Mouse (Mus musculus): ENCODE measurements around the gene Hnrnpa3.

Gene Hnrnpa3

GRCm38 (mm10) chr2:75695676-75696350 lies 36.8 kb downstream of the Hnrnpa3 start:
- in situ Hi-C loops (cut with MboI; ENCODE audit: low pct_unique_long_range_greater_than_20kb in 1 of 2, low sequenced_read_pairs in 2 of 2, unreplicated experiment in 1 of 2): no loop called here

GRCm38 (mm10) chr2:75696371-75696770 lies 37.3 kb downstream of the Hnrnpa3 start:
- in situ Hi-C loops (cut with MboI; ENCODE audit: low pct_unique_long_range_greater_than_20kb in 1 of 2, low sequenced_read_pairs in 2 of 2, unreplicated experiment in 1 of 2): no loop called here

GRCm38 (mm10) chr2:75697222-75697621 lies 38.2 kb downstream of the Hnrnpa3 start:
- in situ Hi-C loops (cut with MboI; ENCODE audit: low pct_unique_long_range_greater_than_20kb in 1 of 2, low sequenced_read_pairs in 2 of 2, unreplicated experiment in 1 of 2): no loop called here

GRCm38 (mm10) chr2:75698007-75698406 lies 38.9 kb downstream of the Hnrnpa3 start:
- in situ Hi-C loops (cut with MboI; ENCODE audit: low pct_unique_long_range_greater_than_20kb in 1 of 2, low sequenced_read_pairs in 2 of 2, unreplicated experiment in 1 of 2): no loop called here

- in situ Hi-C loops (cut with MboI; ENCODE audit: low pct_unique_long_range_greater_than_20kb in 1 of 2, low sequenced_read_pairs in 2 of 2, unreplicated experiment in 1 of 2): no loop called here
Measured at GRCm38 (mm10) chr2:75698874-75699273, 39.8 kb downstream of the Hnrnpa3 start.

- in situ Hi-C loops (cut with MboI; ENCODE audit: low pct_unique_long_range_greater_than_20kb in 1 of 2, low sequenced_read_pairs in 2 of 2, unreplicated experiment in 1 of 2): no loop called here
Measured at GRCm38 (mm10) chr2:75700543-75700942, 41.5 kb downstream of the Hnrnpa3 start.

GRCm38 (mm10) chr2:75701207-75701606 lies 42.1 kb downstream of the Hnrnpa3 start:
- in situ Hi-C loops (cut with MboI; ENCODE audit: low pct_unique_long_range_greater_than_20kb in 1 of 2, low sequenced_read_pairs in 2 of 2, unreplicated experiment in 1 of 2): no loop called here

GRCm38 (mm10) chr2:75701822-75702587 lies 42.9 kb downstream of the Hnrnpa3 start:
- in situ Hi-C loops (cut with MboI; ENCODE audit: low pct_unique_long_range_greater_than_20kb in 1 of 2, low sequenced_read_pairs in 2 of 2, unreplicated experiment in 1 of 2): no loop called here

GRCm38 (mm10) chr2:75702588-75702976 lies 43.5 kb downstream of the Hnrnpa3 start:
- in situ Hi-C loops (cut with MboI; ENCODE audit: low pct_unique_long_range_greater_than_20kb in 1 of 2, low sequenced_read_pairs in 2 of 2, unreplicated experiment in 1 of 2): no loop called here

GRCm38 (mm10) chr2:75703375-75704181 lies 44.5 kb downstream of the Hnrnpa3 start:
- in situ Hi-C loops (cut with MboI; ENCODE audit: low pct_unique_long_range_greater_than_20kb in 1 of 2, low sequenced_read_pairs in 2 of 2, unreplicated experiment in 1 of 2): no loop called here

- in situ Hi-C loops (cut with MboI; ENCODE audit: low pct_unique_long_range_greater_than_20kb in 1 of 2, low sequenced_read_pairs in 2 of 2, unreplicated experiment in 1 of 2): no loop called here
Measured at GRCm38 (mm10) chr2:75704234-75705161, 45.4 kb downstream of the Hnrnpa3 start, which contains the start of gene Nfe2l2. Gene Nfe2l2 (minus strand): TSS chr2:75704641.

GRCm38 (mm10) chr2:75705162-75705752 lies 46.2 kb downstream of the Hnrnpa3 start:
- in situ Hi-C loops (cut with MboI; ENCODE audit: low pct_unique_long_range_greater_than_20kb in 1 of 2, low sequenced_read_pairs in 2 of 2, unreplicated experiment in 1 of 2): no loop called here

GRCm38 (mm10) chr2:75706435-75706834 lies 47.4 kb downstream of the Hnrnpa3 start:
- in situ Hi-C loops (cut with MboI; ENCODE audit: low pct_unique_long_range_greater_than_20kb in 1 of 2, low sequenced_read_pairs in 2 of 2, unreplicated experiment in 1 of 2): no loop called here

- in situ Hi-C loops (cut with MboI; ENCODE audit: low pct_unique_long_range_greater_than_20kb in 1 of 2, low sequenced_read_pairs in 2 of 2, unreplicated experiment in 1 of 2): no loop called here
Measured at GRCm38 (mm10) chr2:75707420-75707819, 48.4 kb downstream of the Hnrnpa3 start.

GRCm38 (mm10) chr2:75713083-75713482 lies 54.0 kb downstream of the Hnrnpa3 start:
- in situ Hi-C loops (cut with MboI; ENCODE audit: low pct_unique_long_range_greater_than_20kb in 1 of 2, low sequenced_read_pairs in 2 of 2, unreplicated experiment in 1 of 2): no loop called here

GRCm38 (mm10) chr2:75714766-75715165 lies 55.7 kb downstream of the Hnrnpa3 start:
- in situ Hi-C loops (cut with MboI; ENCODE audit: low pct_unique_long_range_greater_than_20kb in 1 of 2, low sequenced_read_pairs in 2 of 2, unreplicated experiment in 1 of 2): no loop called here

GRCm38 (mm10) chr2:75716046-75717016 lies 57.3 kb downstream of the Hnrnpa3 start:
- in situ Hi-C loops (cut with MboI; ENCODE audit: low pct_unique_long_range_greater_than_20kb in 1 of 2, low sequenced_read_pairs in 2 of 2, unreplicated experiment in 1 of 2): no loop called here
